In the genomic region with DNA sequence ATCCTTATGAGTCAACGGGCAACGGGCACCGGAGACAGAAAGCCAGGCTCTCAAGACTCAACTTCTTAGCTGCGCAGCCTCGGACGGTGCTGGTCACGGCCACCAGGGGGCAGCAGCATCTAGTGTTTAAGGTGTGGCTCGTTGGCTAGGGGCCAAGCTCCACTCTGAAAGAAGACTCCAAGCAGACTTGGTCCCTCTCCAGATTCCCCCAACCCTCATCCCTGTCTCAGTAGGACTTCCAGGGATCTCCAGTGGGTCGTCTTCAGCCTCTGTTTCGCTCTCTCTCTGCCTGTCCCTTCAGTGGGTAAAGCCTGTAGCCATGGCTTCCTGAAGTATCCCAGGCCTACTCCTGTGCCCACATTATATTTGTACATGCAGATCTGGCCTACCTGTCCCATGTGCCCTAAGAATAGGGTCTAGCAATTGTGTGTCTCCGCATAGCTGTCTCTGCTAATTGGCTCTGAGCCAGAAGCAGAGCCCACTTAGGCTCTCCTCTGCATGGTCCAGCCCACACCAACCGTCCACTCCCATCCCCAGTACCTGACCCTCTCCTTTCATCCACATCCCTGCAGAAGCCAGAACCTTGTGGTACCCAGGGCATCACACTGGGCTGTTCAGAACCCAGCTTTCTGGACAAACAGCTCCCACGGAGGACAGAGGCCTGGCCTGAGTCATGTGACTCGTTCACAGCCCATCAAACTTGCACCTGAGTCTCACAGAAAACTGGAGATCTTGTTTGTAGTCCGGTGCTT, we compare ENCODE assay signal across 8 mouse cellular contexts. TPM values are rescaled to one million over a fixed set of nuclear protein-coding genes. Genes with fewer than 3 reads are reported as not detected.
DNase-seq lines count a peak whose midpoint lies in the region; ATAC-seq and TF ChIP-seq lines count a peak whose summit lies in the region.

No protein-coding gene starts in this region.

- no peak overlapping the region for H3K9ac ChIP-seq in heart, embryonic 14.5 days (ENCODE audit: low read length)
- no peak overlapping the region for H3K9ac ChIP-seq in liver, embryonic 13.5 days
- no peak overlapping the region for H3K9ac ChIP-seq in neural tube, embryonic 11.5 days (ENCODE audit: low read length)
- no peak overlapping the region for H3K9ac ChIP-seq in stomach, embryonic 15.5 days

- ATAC-seq in heart, embryonic 14.5 days (ENCODE audit: insufficient number of reproducible peaks, insufficient read depth, low FRiP score, low read depth) = 0 out of 2 replicates have a peak, but pooled peaks have one; percentile 7
- ATAC-seq in liver, embryonic 13.5 days (ENCODE audit: low read depth) = peak; percentile 60
- ATAC-seq in neural tube, embryonic 11.5 days (ENCODE audit: insufficient read depth, low FRiP score, low TSS enrichment) = peak; percentile 40; the same call in 1 of the 2 replicates
- peak; percentile 48; the same call in 1 of the 2 replicates for ATAC-seq in stomach, embryonic 15.5 days (ENCODE audit: insufficient read depth, low FRiP score, low read depth)

- 33% methylated on average over 15 of the region's 15 CpGs for WGBS in heart, embryonic 14.5 days
- 31% methylated on average over 15 of the region's 15 CpGs for WGBS in liver, embryonic 13.5 days (ENCODE audit: insufficient replicate concordance)
- WGBS in neural tube, embryonic 11.5 days = 36% methylated on average over 15 of the region's 15 CpGs
- 34% methylated on average over 15 of the region's 15 CpGs for WGBS in stomach, embryonic 15.5 days

- peak; percentile 92 for DNase-seq in CD4-positive, CD25-positive, alpha-beta regulatory T cell, adult 2 months (ENCODE audit: low read depth, low spot score)
- peak; percentile 91 for DNase-seq in brain, adult 2 months (ENCODE audit: low read depth, low spot score)
- peak; percentile 95 for DNase-seq in kidney, postnatal 10 days
- peak; percentile 78 for DNase-seq in liver, embryonic 13.5 days
- DNase-seq in neural tube, embryonic 11.5 days (ENCODE audit: low spot score) = peak; percentile 90

- no peak overlapping the region for H3K4me3 ChIP-seq in embryonic fibroblast, embryonic 13.5 days (ENCODE audit: insufficient read depth, low read length)
- H3K4me3 ChIP-seq in heart, embryonic 14.5 days (ENCODE audit: control insufficient read depth in 1 of 2, insufficient read depth in 1 of 2, low read depth in 1 of 2, low read length in 2 of 2) = no peak overlapping the region
- no peak overlapping the region for H3K4me3 ChIP-seq in liver, embryonic 13.5 days (replicated peaks)
- no peak overlapping the region for H3K4me3 ChIP-seq in neural tube, embryonic 11.5 days (ENCODE audit: low read depth, low read length)
- no peak overlapping the region for H3K4me3 ChIP-seq in stomach, embryonic 15.5 days (replicated peaks)

- peaks cover 22% of the 10 kb centered on the region for H3K36me3 ChIP-seq in heart, embryonic 14.5 days (ENCODE audit: control insufficient read depth, insufficient read depth, low read length)
- peaks cover 28% of the 10 kb centered on the region for H3K36me3 ChIP-seq in liver, embryonic 13.5 days
- peaks cover 8% of the 10 kb centered on the region; the same call in 1 of the 2 replicates for H3K36me3 ChIP-seq in neural tube, embryonic 11.5 days (ENCODE audit: control insufficient read depth, insufficient read depth, low read length)
- 0 out of 2 replicates have a peak, but pooled peaks cover 8% of the 10 kb centered on the region for H3K36me3 ChIP-seq in stomach, embryonic 15.5 days

- H3K9me3 ChIP-seq in heart, embryonic 14.5 days (ENCODE audit: control insufficient read depth, low read length) = no peaks in the 10 kb centered on the region
- no peaks in the 10 kb centered on the region for H3K9me3 ChIP-seq in liver, embryonic 13.5 days (replicated peaks)
- no peaks in the 10 kb centered on the region for H3K9me3 ChIP-seq in neural tube, embryonic 11.5 days (ENCODE audit: control insufficient read depth, low read length)
- H3K9me3 ChIP-seq in stomach, embryonic 15.5 days = no peaks in the 10 kb centered on the region

- peak; percentile 94 for TF ChIP-seq CTCF in embryonic fibroblast, embryonic 13.5 days (IDR thresholded peaks at IDR 0.05; ENCODE audit: borderline replicate concordance, insufficient read depth, low read length)

- H3K27ac ChIP-seq in embryonic fibroblast, embryonic 13.5 days (ENCODE audit: insufficient read depth, low read length) = no peak overlapping the region
- no peak overlapping the region for H3K27ac ChIP-seq in heart, embryonic 14.5 days (replicated peaks in 1 of 2; ENCODE audit: control insufficient read depth in 1 of 2, insufficient read depth in 1 of 2, low read depth in 2 of 2, low read length in 2 of 2)
- H3K27ac ChIP-seq in liver, embryonic 13.5 days = peak overlapping the region; percentile 78; the same call in 1 of the 2 replicates
- H3K27ac ChIP-seq in neural tube, embryonic 11.5 days (ENCODE audit: low read depth, low read length) = no peak overlapping the region
- no peak overlapping the region for H3K27ac ChIP-seq in stomach, embryonic 15.5 days

- H3K27me3 ChIP-seq in heart, embryonic 14.5 days (ENCODE audit: control insufficient read depth, insufficient read depth, low read length) = no peaks in the 10 kb centered on the region
- H3K27me3 ChIP-seq in liver, embryonic 13.5 days = peaks cover 7% of the 10 kb centered on the region; the same call in 1 of the 2 replicates
- no peaks in the 10 kb centered on the region for H3K27me3 ChIP-seq in neural tube, embryonic 11.5 days (ENCODE audit: control insufficient read depth, insufficient read depth, low read length)
- no peaks in the 10 kb centered on the region for H3K27me3 ChIP-seq in stomach, embryonic 15.5 days (replicated peaks)

- no peak for TF ChIP-seq POLR2A in embryonic fibroblast, embryonic 13.5 days (IDR thresholded peaks at IDR 0.05; ENCODE audit: low read depth, low read length)

- no peaks in the 10 kb centered on the region; the same call in 1 of the 2 replicates for H3K4me1 ChIP-seq in embryonic fibroblast, embryonic 13.5 days (ENCODE audit: control insufficient read depth, insufficient read depth, low read length)
- H3K4me1 ChIP-seq in heart, embryonic 14.5 days (ENCODE audit: control insufficient read depth in 2 of 2, insufficient read depth in 2 of 2, low read length in 2 of 2) = peaks cover 13% of the 10 kb centered on the region in 2 experiments
- peaks cover 49% of the 10 kb centered on the region for H3K4me1 ChIP-seq in liver, embryonic 13.5 days (replicated peaks)
- 0 out of 2 replicates have a peak, but pooled peaks cover 2% of the 10 kb centered on the region for H3K4me1 ChIP-seq in neural tube, embryonic 11.5 days (ENCODE audit: control insufficient read depth, insufficient read depth, low read length)
- 0 out of 2 replicates have a peak, but pooled peaks cover 4% of the 10 kb centered on the region for H3K4me1 ChIP-seq in stomach, embryonic 15.5 days

- H3K4me2 ChIP-seq in heart, embryonic 14.5 days (ENCODE audit: low read length) = no peak overlapping the region
- no peak overlapping the region for H3K4me2 ChIP-seq in liver, embryonic 13.5 days
- H3K4me2 ChIP-seq in neural tube, embryonic 11.5 days (ENCODE audit: low read depth) = no peak overlapping the region
- no peak overlapping the region for H3K4me2 ChIP-seq in stomach, embryonic 15.5 days

RNA-seq across cellular contexts. Expression of a gene that starts 9.8 kb away (rescaled TPM):
- polyA plus RNA-seq in embryonic fibroblast, embryonic 13.5 days (2011; ENCODE audit: insufficient read length, low read depth, missing spikeins) = 278 and 357 TPM in 2 replicates
- polyA plus RNA-seq in heart, embryonic 14.5 days (2014; fragmentation: Nextera tagmentation; extraction: Ambion mirVana) = 122 and 127 TPM in 2 replicates
- 465 and 535 TPM in 2 replicates for polyA plus RNA-seq in liver, embryonic 13.5 days (2015; fragmentation: Nextera tagmentation; extraction: Ambion mirVana)
- polyA plus RNA-seq in neural tube, embryonic 11.5 days (2014; fragmentation: Nextera tagmentation; extraction: Ambion mirVana) = 277 and 282 TPM in 2 replicates
- 201 and 209 TPM in 2 replicates for polyA plus RNA-seq in stomach, embryonic 15.5 days (2015; fragmentation: Nextera tagmentation; extraction: Ambion mirVana)

Comparison
In these comparisons a context has a peak if more than half of its experiments do, and no peak if none do; other contexts are left out.
1. ATAC-seq: peak in every context shown above with its lines; median percentile 60 in liver, embryonic 13.5 days; 48 in stomach, embryonic 15.5 days; 40 in neural tube, embryonic 11.5 days; 7 in heart, embryonic 14.5 days.